Mouse (Mus musculus): Measurements from ENCODE around the gene Col9a2.

Col9a2 gene

DNA sequence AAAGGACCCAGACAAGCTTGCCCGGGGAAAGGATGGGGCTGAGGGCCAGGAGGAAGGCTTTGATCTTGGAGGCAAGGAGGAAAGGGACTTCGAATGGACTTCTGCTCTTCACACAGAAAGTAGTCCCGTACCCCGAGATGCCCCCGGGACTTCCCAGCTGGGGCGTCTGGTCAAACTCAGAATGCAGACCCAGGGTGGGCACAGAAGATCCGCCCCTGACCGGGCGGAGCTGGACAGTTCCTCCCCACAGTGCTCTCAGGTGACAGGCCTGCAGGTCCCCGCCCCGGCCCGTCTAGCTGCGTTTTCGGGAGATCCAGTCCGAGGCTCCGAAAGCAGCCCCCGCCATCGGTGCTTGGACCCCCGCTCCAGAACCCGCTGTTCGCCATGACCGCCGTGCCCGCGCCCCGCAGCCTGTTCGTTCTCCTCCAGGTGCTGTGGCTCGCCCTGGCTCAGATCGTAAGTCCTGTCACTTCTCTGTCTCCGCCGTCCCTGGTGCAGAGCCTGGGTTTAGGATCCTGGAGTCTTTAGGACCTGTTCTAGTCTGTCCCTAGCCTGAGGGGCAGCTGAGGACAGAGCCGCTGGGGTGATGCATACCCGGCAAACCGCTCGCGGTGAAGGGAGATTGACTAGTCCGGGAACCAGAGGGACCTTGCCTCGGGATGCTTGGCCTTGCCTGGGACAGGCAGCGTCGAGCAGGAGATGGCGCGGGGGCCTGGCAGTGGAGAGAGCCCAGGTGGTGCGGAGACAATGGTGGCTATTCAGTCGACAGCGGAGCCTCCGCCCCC, at the start of gene Col9a2:
Gene Col9a2, plus strand, starts transcription at position 55 of the 785 bp plus-strand sequence.
- DNase-seq (ENCODE audit: low read depth, low spot score) = no peak

GRCm38 (mm10) chr4:120992284-120992683, 46.9 kb upstream of the Col9a2 start:
- DNase-seq (ENCODE audit: low read depth, low spot score) = no peak

DNA sequence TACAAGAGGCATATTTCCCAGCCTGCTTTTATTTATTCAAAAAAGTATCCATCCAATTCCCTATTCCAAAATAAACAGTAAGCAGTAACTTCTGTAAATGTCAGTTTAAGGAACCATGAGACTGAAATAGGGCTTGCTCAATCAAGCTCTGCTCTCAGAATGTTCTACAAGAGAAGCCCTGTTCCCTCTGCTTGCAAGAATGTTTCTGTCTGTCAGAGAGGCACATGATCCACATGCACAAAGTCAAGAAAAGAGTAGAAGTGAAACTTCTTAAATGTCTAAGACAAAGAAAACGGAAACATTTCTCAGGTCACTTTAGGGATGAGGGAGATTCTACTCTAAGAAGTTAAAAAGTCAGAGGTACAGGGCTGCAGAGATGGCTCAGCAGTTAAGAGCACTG, 46.2 kb upstream of the Col9a2 start:
- DNase-seq (ENCODE audit: low read depth, low spot score) = no peak

DNA sequence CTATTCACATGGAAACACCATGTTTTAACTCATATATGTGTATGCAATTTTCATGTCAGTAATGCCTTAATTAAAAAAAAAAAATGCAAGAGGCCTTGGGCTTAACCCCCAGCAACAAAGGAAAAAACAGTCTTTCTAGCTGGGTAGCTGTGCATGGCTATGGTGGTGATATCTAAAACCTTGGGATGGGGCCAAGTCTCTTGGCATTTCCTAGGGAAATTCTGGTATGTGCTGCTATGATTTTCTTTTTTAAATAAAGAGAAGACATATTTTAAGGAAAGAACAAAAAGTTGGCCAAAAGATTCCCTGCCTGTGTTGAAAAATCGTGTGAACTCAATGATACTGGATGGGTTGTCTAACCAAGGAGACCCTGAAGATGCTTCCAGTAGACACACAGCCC, 43.3 kb upstream of the Col9a2 start:
- no peak for DNase-seq (ENCODE audit: low read depth, low spot score)

DNA sequence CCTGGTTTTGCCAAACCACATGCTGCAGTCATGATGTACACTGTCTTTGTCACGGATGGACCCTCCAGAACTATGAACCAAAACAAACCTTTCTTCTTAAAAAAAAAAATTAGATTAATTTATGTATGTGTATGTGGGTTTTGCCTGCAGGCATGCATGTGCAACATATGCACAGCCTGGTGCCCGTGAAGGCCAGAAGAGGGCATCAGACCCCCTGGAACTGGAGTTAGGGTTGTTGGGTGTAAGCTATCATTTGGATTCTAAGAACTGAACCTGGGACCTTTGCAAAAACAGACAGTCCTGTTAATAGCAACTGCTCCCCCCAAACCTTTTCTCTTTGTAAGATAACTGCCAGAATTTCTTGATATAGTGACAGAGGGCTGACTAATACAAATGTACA, 38.1 kb upstream of the Col9a2 start:
- no peak for DNase-seq (ENCODE audit: low read depth, low spot score)

- no peak for DNase-seq (ENCODE audit: low read depth, low spot score)
These were observed 37.5 kb upstream of the Col9a2 start for GRCm38 (mm10) chr4:121001659-121002058.

GRCm38 (mm10) chr4:121002400-121003171, 36.6 kb upstream of the Col9a2 start:
- no peak for DNase-seq (ENCODE audit: low read depth, low spot score)

GRCm38 (mm10) chr4:121003611-121004091, 35.5 kb upstream of the Col9a2 start:
- DNase-seq (ENCODE audit: low read depth, low spot score) = no peak

GRCm38 (mm10) chr4:121004679-121005078, 34.5 kb upstream of the Col9a2 start:
- no peak for DNase-seq (ENCODE audit: low read depth, low spot score)

GRCm38 (mm10) chr4:121007006-121007405, 32.2 kb upstream of the Col9a2 start:
- no peak for DNase-seq (ENCODE audit: low read depth, low spot score)

GRCm38 (mm10) chr4:121008071-121008745, 31.0 kb upstream of the Col9a2 start:
- DNase-seq (ENCODE audit: low read depth, low spot score) = no peak

DNA sequence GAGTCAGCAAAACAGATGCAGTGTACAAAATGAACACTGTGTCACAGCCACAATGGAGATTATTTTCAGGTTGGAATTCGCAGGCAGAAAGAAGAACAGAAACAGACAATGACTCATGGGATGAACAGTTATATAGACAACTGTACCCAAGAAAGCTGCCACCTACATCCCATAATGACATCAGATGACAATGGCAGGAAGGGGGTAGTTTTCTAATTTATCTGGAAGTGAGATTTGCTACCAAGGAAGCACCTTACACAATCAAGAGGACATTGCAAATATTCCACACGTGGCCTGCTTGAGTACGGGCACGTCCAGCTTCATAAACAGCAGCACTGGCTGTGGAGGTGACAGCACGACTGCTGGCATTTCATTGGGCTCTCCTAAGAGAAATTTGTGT, 30.0 kb upstream of the Col9a2 start:
- no peak for DNase-seq (ENCODE audit: low read depth, low spot score)

DNA sequence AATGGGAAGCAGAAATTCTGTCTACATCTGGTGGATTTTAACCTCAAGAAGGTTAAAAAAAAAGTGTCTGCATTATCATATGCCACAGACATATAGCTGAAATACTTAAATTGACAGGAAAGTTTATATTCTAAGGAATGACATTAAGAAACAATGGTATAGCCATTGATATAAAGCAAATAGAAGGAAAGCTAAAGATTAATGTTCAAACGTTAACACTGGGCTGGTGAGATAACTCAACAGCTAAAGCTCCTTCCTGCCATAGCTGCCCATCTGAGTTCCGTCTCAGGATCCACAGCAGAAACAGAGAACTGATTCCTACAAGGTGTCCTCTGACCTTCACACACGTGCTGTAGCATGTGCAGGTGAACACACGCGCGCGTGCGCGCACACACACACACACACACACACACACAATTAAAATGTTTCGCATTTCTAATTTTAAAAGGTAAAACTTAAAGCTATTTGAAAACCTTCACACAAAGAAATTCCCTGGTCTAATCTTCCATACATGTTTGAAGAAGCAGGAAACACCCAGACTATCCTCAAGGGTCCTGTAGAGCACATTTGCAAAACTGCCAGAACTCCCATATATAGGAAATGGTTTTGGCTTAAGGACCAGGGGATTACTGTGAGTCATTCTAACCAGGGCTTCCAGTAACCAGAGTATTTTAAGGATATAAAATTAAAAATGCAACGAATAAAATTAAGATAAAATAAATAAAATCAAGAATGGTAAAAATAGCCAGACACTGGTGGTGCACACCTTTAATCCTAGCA, 28.2 kb upstream of the Col9a2 start:
- DNase-seq (ENCODE audit: low read depth, low spot score) = no peak

DNA sequence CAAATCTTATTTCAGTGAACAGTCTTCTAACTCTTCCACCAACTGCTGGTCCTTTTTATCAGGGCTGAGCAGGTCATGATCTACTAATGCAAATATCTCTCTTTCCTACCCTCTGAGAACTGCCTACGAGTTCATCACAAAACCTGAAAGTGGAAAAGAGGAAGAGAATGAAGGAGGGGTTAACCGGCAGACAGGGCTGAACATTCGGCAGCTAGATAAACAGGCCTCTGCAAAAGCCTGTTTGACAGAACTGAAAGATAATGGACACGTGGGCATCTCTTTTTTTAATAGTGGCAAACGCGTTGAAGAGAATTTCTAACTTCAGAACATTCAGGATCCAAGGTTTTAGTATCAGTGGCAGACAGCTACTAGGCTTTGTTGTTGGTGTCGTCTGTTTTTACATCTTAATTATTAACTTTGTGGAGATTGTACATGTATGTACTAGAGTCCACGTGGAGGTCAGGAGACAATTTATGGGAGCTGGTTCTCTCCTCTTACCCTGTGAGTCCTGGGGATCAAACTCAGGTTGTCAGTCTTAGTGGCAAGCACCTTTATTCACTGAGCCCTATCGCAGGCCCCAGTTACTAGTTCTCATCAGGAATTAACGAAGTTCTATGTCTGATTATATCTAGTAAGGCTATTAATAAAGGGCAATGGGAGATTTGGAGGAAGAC, 24.5 kb upstream of the Col9a2 start:
- peak; percentile 48 for DNase-seq (ENCODE audit: low read depth, low spot score)

- DNase-seq (ENCODE audit: low read depth, low spot score) = no peak
These were observed 23.9 kb upstream of the Col9a2 start for GRCm38 (mm10) chr4:121015268-121015659.

GRCm38 (mm10) chr4:121016021-121016898, 22.9 kb upstream of the Col9a2 start:
- DNase-seq (ENCODE audit: low read depth, low spot score) = peak; percentile 47

- peak; percentile 99 for DNase-seq (ENCODE audit: low read depth, low spot score)
These were observed 22.1 kb upstream of the Col9a2 start, which contains the start of gene Smap2 for GRCm38 (mm10) chr4:121016928-121017657. Gene Smap2, minus strand, starts transcription at chr4:121017247.

- DNase-seq (ENCODE audit: low read depth, low spot score) = no peak
These were observed 20.9 kb upstream of the Col9a2 start for GRCm38 (mm10) chr4:121018250-121018649.
